Mouse (Mus musculus) brain, adult 2 months (tissue): ENCODE data around the gene Mrpl55.

Experiments used
- DNase-seq: peaks from one replicate; pipeline ENCODE4 v3.0.0; 2011; ENCODE audit warnings: low read depth, low spot score

The Mrpl55 gene

GRCm38 (mm10) chr11:59202081-59202995 is at the start of gene Mrpl55:
TSS of gene Mrpl55 (plus strand) at chr11:59202486.
- peak; percentile 97 for DNase-seq

GRCm38 (mm10) chr11:59154220-59154619 is 48.1 kb upstream of the Mrpl55 start:
- no peak for DNase-seq

- DNase-seq, result no peak
Measured at GRCm38 (mm10) chr11:59155900-59156299, 46.4 kb upstream of the Mrpl55 start.

GRCm38 (mm10) chr11:59159099-59159498 is 43.2 kb upstream of the Mrpl55 start:
- no peak for DNase-seq

- no peak for DNase-seq
Measured at GRCm38 (mm10) chr11:59159558-59159957, 42.7 kb upstream of the Mrpl55 start.

GRCm38 (mm10) chr11:59161398-59161797 is 40.9 kb upstream of the Mrpl55 start:
- peak; percentile 79 for DNase-seq

- no peak for DNase-seq
Measured at GRCm38 (mm10) chr11:59162443-59163254, 39.6 kb upstream of the Mrpl55 start.

- peak; percentile 100 for DNase-seq
Measured at GRCm38 (mm10) chr11:59163255-59164236, 38.7 kb upstream of the Mrpl55 start, which contains the start of gene Iba57. TSS of gene Iba57 (minus strand) at chr11:59163739.

- DNase-seq, result no peak
Measured at GRCm38 (mm10) chr11:59164384-59164783, 37.9 kb upstream of the Mrpl55 start.

- no peak for DNase-seq
Measured at GRCm38 (mm10) chr11:59165616-59166241, 36.6 kb upstream of the Mrpl55 start.

GRCm38 (mm10) chr11:59169807-59170206 is 32.5 kb upstream of the Mrpl55 start:
- no peak for DNase-seq

- no peak for DNase-seq
Measured at GRCm38 (mm10) chr11:59170549-59170948, 31.7 kb upstream of the Mrpl55 start.

GRCm38 (mm10) chr11:59174189-59174838 is 28.0 kb upstream of the Mrpl55 start:
- DNase-seq, result no peak

- DNase-seq, result no peak
Measured at GRCm38 (mm10) chr11:59176475-59176874, 25.8 kb upstream of the Mrpl55 start.

- no peak for DNase-seq
Measured at GRCm38 (mm10) chr11:59176921-59177320, 25.4 kb upstream of the Mrpl55 start.

- peak; percentile 91 for DNase-seq
Measured at GRCm38 (mm10) chr11:59182864-59183331, 19.4 kb upstream of the Mrpl55 start, which contains the start of gene Gjc2. TSS of gene Gjc2 (minus strand) at chr11:59183213.

- DNase-seq, result peak; percentile 78
Measured at GRCm38 (mm10) chr11:59183821-59184220, 18.5 kb upstream of the Mrpl55 start.

GRCm38 (mm10) chr11:59185490-59185889 is 16.8 kb upstream of the Mrpl55 start:
- DNase-seq, result no peak

GRCm38 (mm10) chr11:59187706-59188105 is 14.6 kb upstream of the Mrpl55 start:
- no peak for DNase-seq
